Mouse (Mus musculus) ES-Bruce4 (cell line): ENCODE data around the gene Smap2. TPM values are rescaled to one million over a fixed set of nuclear protein-coding genes. Genes with fewer than 3 reads are reported as not detected.
A peak's percentile ranks its signal among the peaks of the same experiment; 100 is the strongest.
"Not testable (repeated sequence)": the region's sequence is repeated elsewhere in the genome, so short reads cannot be mapped to it uniquely, and the experiment has no call there.

Experiments used
- H3K27ac ChIP-seq: 2 replicates; pipeline ENCODE4 v1.5.1; 2012; ENCODE audit warnings: low read length, inconsistent platforms; ENCODE audit not compliant: insufficient read depth
- H3K27me3 ChIP-seq: 2 replicates; pipeline ENCODE4 v1.6.1; 2012; ENCODE audit warnings: mild to moderate bottlenecking, low read length, inconsistent platforms; ENCODE audit not compliant: control insufficient read depth, poor library complexity, insufficient read depth, severe bottlenecking
- H3K36me3 ChIP-seq: 2 replicates; pipeline ENCODE4 v1.6.1; 2012; ENCODE audit warnings: inconsistent platforms, mild to moderate bottlenecking, low read length, moderate library complexity; ENCODE audit not compliant: control insufficient read depth, poor library complexity, insufficient read depth, severe bottlenecking
- H3K4me1 ChIP-seq: one replicate; pipeline ENCODE4 v1.8.1; 2011; ENCODE audit warnings: low read length; ENCODE audit not compliant: control insufficient read depth, insufficient read depth
- H3K4me3 ChIP-seq: 2 replicates; pipeline ENCODE4 v1.5.1; 2011; ENCODE audit warnings: low read depth, mild to moderate bottlenecking, low read length
- H3K9ac ChIP-seq: 2 replicates; pipeline ENCODE4 v1.6.1; 2012; ENCODE audit warnings: low read depth, mild to moderate bottlenecking, inconsistent platforms; ENCODE audit not compliant: poor library complexity, severe bottlenecking
- H3K9me3 ChIP-seq: replicated peaks from 2 replicates; pipeline ENCODE4 v1.6.1; 2012; ENCODE audit warnings: mild to moderate bottlenecking, low read length, inconsistent platforms; ENCODE audit not compliant: control insufficient read depth, poor library complexity, insufficient read depth, severe bottlenecking
- CTCF ChIP-seq: IDR thresholded peaks from one replicate; pipeline ENCODE4 v1.8.1; 2011; ENCODE audit warnings: low read depth, low read length
- EP300 ChIP-seq: IDR thresholded peaks from 2 replicates; pipeline ENCODE4 v1.6.1; 2011; ENCODE audit warnings: low read depth, low read length; ENCODE audit not compliant: insufficient read depth
- POLR2A ChIP-seq: IDR thresholded peaks from one replicate; pipeline ENCODE4 v1.8.1; 2011; ENCODE audit warnings: low read length; ENCODE audit not compliant: insufficient read depth
- polyA plus RNA-seq: library from polyadenylated mRNA; stranded (reverse); fragments of >200 nt; gene quantifications from 2 replicates; pipeline ENCODE4 v1.2.4, GENCODE M21; 2011; ENCODE audit warnings: low read depth; ENCODE audit not compliant: missing spikeins, insufficient read depth, insufficient read length

Smap2 gene
- polyA plus RNA-seq = 23.0 and 23.9 TPM in 2 replicates

GRCm38 (mm10) chr4:121016928-121017657, at the start of gene Smap2:
Gene Smap2 (minus strand): TSS chr4:121017247.
- H3K36me3 ChIP-seq = no peaks in the 10 kb centered on the region
- TF ChIP-seq POLR2A (peak; percentile 75), CTCF (peak; percentile 38), EP300 (no peak)
- peak within 1 kb of the TSS; percentile 89 for H3K9ac ChIP-seq
- no peaks in the 10 kb centered on the region for H3K4me1 ChIP-seq
- H3K4me3 ChIP-seq = peak within 1 kb of the TSS; percentile 93
- H3K27me3 ChIP-seq = no peaks in the 10 kb centered on the region
- no peaks in the 10 kb centered on the region for H3K9me3 ChIP-seq
- H3K27ac ChIP-seq = 0 out of 2 replicates have a peak within 1 kb of the TSS, but pooled peaks have one; percentile 24

- Histone ChIP-seq H3K4me3 (no peak overlapping the region), H3K9me3 (no peaks in the 10 kb centered on the region), H3K27me3 (no peaks in the 10 kb centered on the region), H3K27ac (no peak overlapping the region), H3K9ac (no peak overlapping the region), H3K36me3 (peaks cover 10% of the 10 kb centered on the region), H3K4me1 (no peaks in the 10 kb centered on the region)
- TF ChIP-seq CTCF (no peak), EP300 (no peak), POLR2A (no peak)
These were observed 48.3 kb upstream of the Smap2 start for GRCm38 (mm10) chr4:121065336-121065735.

GRCm38 (mm10) chr4:121059218-121059617, 42.2 kb upstream of the Smap2 start:
- not testable (repeated sequence) for H3K27me3 ChIP-seq, H3K36me3 ChIP-seq

DNA sequence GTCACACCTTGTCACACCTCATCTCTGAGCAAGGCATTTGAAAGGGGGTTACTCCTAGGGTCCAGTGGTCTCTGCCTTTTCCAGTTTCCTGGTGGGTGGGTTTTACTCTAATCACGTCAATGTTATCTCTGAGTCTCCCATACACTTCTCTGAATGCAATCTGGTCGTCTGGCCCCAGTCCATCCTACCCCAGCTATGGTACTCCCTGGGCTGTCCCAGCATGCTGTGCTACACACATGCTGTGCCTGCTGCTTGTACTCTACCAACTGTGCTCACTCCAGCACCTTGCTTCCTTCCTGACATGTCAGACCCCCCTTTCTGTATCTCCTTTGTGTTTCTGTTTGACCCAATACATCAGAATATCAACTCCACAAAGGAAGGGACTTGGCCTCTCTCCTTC, 40.0 kb upstream of the Smap2 start:
- H3K27me3 ChIP-seq = no peaks in the 10 kb centered on the region
- H3K9me3 ChIP-seq = no peaks in the 10 kb centered on the region
- peaks cover 4% of the 10 kb centered on the region for H3K36me3 ChIP-seq
- H3K4me1 ChIP-seq = no peaks in the 10 kb centered on the region
- no peak overlapping the region for H3K27ac ChIP-seq
- no peak for TF ChIP-seq EP300
- TF ChIP-seq POLR2A = no peak
- no peak for TF ChIP-seq CTCF
- no peak overlapping the region for H3K9ac ChIP-seq
- no peak overlapping the region for H3K4me3 ChIP-seq

More at GRCm38 (mm10) chr4:121059218-121059617, 42.2 kb upstream of the Smap2 start:
- not testable (repeated sequence) for H3K9me3 ChIP-seq, H3K4me3 ChIP-seq, H3K27ac ChIP-seq, H3K4me1 ChIP-seq, H3K9ac ChIP-seq

DNA sequence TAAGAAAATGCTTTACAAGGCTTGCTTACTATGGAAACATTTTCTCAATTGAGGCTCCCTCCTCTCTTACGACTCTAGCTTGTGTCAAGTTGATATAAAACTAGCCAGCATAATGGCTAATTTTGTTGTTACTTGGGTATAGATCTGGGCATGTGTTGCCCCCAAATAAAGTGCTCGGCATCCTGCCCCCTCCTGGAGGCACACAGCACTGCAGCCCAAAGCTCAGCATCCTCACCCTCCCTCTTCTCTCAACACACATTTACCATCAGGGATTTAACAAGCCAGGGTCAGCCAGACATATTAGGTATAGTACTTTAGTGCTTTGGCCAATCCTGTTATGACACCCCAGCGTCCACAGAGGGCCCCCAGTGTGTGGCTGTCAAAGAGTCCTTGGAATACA, 39.3 kb upstream of the Smap2 start:
- H3K4me1 ChIP-seq = no peaks in the 10 kb centered on the region
- no peak overlapping the region for H3K9ac ChIP-seq
- H3K4me3 ChIP-seq = no peak overlapping the region
- H3K27me3 ChIP-seq = no peaks in the 10 kb centered on the region
- TF ChIP-seq CTCF (peak; percentile 78), POLR2A (no peak), EP300 (no peak)
- H3K36me3 ChIP-seq = peaks cover 4% of the 10 kb centered on the region
- H3K9me3 ChIP-seq = no peaks in the 10 kb centered on the region
- H3K27ac ChIP-seq = no peak overlapping the region

GRCm38 (mm10) chr4:121052454-121053323, 35.6 kb upstream of the Smap2 start:
- Histone ChIP-seq H3K27me3 (no peaks in the 10 kb centered on the region), H3K4me3 (peak overlapping the region; percentile 68), H3K4me1 (no peaks in the 10 kb centered on the region), H3K9ac (peak overlapping the region; percentile 22), H3K27ac (no peak overlapping the region), H3K9me3 (no peaks in the 10 kb centered on the region), H3K36me3 (no peaks in the 10 kb centered on the region)
- no peak for TF ChIP-seq POLR2A
- TF ChIP-seq EP300 = no peak
- TF ChIP-seq CTCF = no peak
